Mouse (Mus musculus): Measurements from ENCODE around the gene Lrrc56. TPM values are rescaled to one million over a fixed set of nuclear protein-coding genes. Genes with fewer than 3 reads are reported as not detected.

The Lrrc56 gene
- polyA plus RNA-seq, 1 experiment from 2014 or later = 9.5 TPM

DNA sequence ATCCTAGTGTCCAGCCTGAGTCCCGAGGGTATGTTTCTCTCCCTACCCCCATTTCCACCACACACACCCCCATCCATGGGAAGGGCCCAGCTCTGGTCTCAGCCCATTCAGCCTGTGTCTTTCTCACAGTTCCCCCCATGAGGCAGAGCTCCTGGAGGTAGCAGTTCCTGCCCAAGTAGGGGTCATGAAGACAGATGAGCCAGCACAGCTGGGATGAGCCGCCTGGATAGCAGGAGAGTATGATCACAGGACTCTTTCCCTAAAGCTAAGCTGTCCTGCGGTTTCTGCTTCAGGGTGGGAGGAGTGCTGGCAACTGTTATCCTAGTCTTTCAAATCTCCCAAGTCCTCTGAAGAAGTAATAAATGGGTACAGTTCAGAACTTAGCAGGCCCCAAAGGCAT lies 24.2 kb downstream of the Lrrc56 start:
- Histone ChIP-seq H3K27ac (ENCODE audit: low read length) (no peak overlapping the region), H3K4me2 (ENCODE audit: low read depth, low read length) (no peak overlapping the region), H3K9me3 (replicated peaks; ENCODE audit: control insufficient read depth, low read length) (no peaks in the 10 kb centered on the region), H3K27me3 (ENCODE audit: control insufficient read depth, insufficient read depth, low read depth, low read length) (no peaks in the 10 kb centered on the region), H3K4me3 (ENCODE audit: low read depth, low read length) (no peak overlapping the region), H3K9ac (ENCODE audit: low read depth, low read length) (no peak overlapping the region), H3K36me3 (ENCODE audit: control insufficient read depth, insufficient read depth) (peaks cover 2% of the 10 kb centered on the region; the same call in 1 of the 2 replicates), H3K4me1 (ENCODE audit: control insufficient read depth, low read depth, low read length) (peaks cover 80% of the 10 kb centered on the region)
- whole genome bisulfite sequencing (ENCODE audit: insufficient replicate concordance) = 86% methylated on average over 3 of the region's 3 CpGs
- ATAC-seq (ENCODE audit: low read depth) = no peak

DNA sequence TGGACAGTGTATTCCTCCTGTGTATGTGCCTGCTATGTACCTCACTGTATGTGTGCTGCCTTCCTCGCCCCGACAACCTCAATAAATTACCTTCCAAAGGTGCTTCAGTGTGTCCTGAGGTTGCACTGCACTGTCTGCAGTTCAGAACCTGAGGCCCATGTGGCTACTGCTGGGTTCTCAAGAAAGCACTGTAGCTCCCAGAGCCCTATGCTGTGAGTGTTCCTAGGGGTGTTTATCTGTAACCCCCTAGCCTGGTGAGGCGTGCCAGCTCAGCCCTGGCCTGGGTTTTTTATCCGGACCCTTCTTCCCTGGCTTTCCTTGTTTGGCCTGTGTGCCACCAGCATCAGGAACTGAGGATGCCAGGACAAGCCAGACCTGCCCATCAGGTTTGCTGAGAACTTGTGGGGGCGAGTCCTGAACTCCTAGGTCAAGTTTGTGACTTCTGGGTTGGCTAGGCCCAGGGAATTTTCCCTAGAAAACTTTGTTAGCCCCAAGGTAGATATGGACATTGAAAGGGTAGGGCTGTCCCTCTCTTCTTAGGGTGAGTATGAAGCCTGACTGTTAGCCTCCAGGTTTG lies 24.7 kb downstream of the Lrrc56 start:
- H3K27me3 ChIP-seq (ENCODE audit: control insufficient read depth, insufficient read depth, low read depth, low read length) = no peaks in the 10 kb centered on the region
- H3K9me3 ChIP-seq (replicated peaks; ENCODE audit: control insufficient read depth, low read length) = no peaks in the 10 kb centered on the region
- H3K4me2 ChIP-seq (ENCODE audit: low read depth, low read length) = no peak overlapping the region
- H3K27ac ChIP-seq (ENCODE audit: low read length) = no peak overlapping the region; the same call in 1 of the 2 replicates
- H3K4me3 ChIP-seq (ENCODE audit: low read depth, low read length) = no peak overlapping the region
- H3K36me3 ChIP-seq (ENCODE audit: control insufficient read depth, insufficient read depth) = peaks cover 2% of the 10 kb centered on the region; the same call in 1 of the 2 replicates
- ATAC-seq (ENCODE audit: low read depth) = no peak
- WGBS (ENCODE audit: insufficient replicate concordance) = 80% methylated on average over 5 of the region's 5 CpGs
- H3K9ac ChIP-seq (ENCODE audit: low read depth, low read length) = no peak overlapping the region
- peaks cover 79% of the 10 kb centered on the region for H3K4me1 ChIP-seq (ENCODE audit: control insufficient read depth, low read depth, low read length)

DNA sequence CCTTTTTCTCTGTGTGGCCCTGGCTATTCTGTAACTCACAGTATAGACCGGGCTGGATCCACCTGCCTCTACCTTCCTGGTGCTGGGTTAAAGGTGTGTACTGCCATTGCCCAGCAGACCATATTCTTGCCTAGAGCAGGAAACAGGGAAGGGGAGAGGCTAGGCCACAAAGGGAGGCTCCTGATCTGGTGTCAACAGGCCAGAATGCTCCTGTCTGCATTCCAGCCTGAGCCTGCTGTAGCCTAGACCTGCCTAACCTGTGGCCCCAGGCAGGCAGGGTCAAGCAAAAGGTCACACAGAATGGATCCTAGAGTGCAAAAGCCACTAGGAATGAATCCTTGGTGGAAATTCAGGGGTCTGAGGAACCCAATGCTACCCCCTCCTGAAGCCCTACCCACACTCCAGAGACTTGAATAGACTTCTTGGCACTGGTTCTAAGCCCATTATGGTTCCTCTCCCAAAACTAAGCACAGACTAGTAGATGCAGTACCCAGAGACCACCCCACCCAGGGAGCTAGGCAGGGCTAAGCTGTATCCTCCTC lies 25.7 kb downstream of the Lrrc56 start:
- H3K27ac ChIP-seq (ENCODE audit: low read length) = peak overlapping the region; percentile 40
- 83% methylated on average over 1 of the region's 1 CpGs for WGBS (ENCODE audit: insufficient replicate concordance)
- H3K27me3 ChIP-seq (ENCODE audit: control insufficient read depth, insufficient read depth, low read depth, low read length) = no peaks in the 10 kb centered on the region
- peak overlapping the region; percentile 39 for H3K9ac ChIP-seq (ENCODE audit: low read depth, low read length)
- no peak overlapping the region for H3K4me2 ChIP-seq (ENCODE audit: low read depth, low read length)
- peaks cover 72% of the 10 kb centered on the region for H3K4me1 ChIP-seq (ENCODE audit: control insufficient read depth, low read depth, low read length)
- peaks cover 2% of the 10 kb centered on the region; the same call in 1 of the 2 replicates for H3K36me3 ChIP-seq (ENCODE audit: control insufficient read depth, insufficient read depth)
- no peaks in the 10 kb centered on the region for H3K9me3 ChIP-seq (replicated peaks; ENCODE audit: control insufficient read depth, low read length)
- no peak overlapping the region for H3K4me3 ChIP-seq (ENCODE audit: low read depth, low read length)
- ATAC-seq (ENCODE audit: low read depth) = no peak

DNA sequence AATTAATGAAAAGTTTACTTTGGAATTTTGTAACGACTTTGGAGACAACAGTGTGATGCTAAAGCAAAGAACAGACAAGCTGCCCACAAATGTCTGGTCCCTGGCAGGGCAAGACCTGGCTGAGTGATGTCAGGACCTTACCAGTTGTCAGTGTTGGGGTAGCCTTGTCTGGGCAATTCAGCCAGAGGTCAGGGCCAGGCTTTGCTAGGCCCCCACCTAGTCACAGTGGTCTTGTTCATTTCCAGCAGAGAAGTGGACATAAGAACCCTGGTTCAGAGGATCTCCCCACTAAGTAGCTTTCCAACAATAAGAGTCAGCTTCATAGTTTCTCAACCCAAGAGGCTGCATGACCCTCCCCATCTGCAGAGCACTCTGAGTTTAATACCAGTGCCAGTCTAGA lies 26.4 kb downstream of the Lrrc56 start:
- ATAC-seq (ENCODE audit: low read depth) = no peak
- H3K4me1 ChIP-seq (ENCODE audit: control insufficient read depth, low read depth, low read length) = peaks cover 64% of the 10 kb centered on the region
- H3K4me2 ChIP-seq (ENCODE audit: low read depth, low read length) = peak overlapping the region; percentile 97
- peak overlapping the region; percentile 84 for H3K9ac ChIP-seq (ENCODE audit: low read depth, low read length)
- H3K9me3 ChIP-seq (replicated peaks; ENCODE audit: control insufficient read depth, low read length) = no peaks in the 10 kb centered on the region
- peak overlapping the region; percentile 74; the same call in 1 of the 2 replicates for H3K4me3 ChIP-seq (ENCODE audit: low read depth, low read length)
- 61% methylated on average over 1 of the region's 1 CpGs for WGBS (ENCODE audit: insufficient replicate concordance)
- H3K36me3 ChIP-seq (ENCODE audit: control insufficient read depth, insufficient read depth) = peaks cover 2% of the 10 kb centered on the region; the same call in 1 of the 2 replicates
- H3K27ac ChIP-seq (ENCODE audit: low read length) = peak overlapping the region; percentile 81
- H3K27me3 ChIP-seq (ENCODE audit: control insufficient read depth, insufficient read depth, low read depth, low read length) = no peaks in the 10 kb centered on the region

DNA sequence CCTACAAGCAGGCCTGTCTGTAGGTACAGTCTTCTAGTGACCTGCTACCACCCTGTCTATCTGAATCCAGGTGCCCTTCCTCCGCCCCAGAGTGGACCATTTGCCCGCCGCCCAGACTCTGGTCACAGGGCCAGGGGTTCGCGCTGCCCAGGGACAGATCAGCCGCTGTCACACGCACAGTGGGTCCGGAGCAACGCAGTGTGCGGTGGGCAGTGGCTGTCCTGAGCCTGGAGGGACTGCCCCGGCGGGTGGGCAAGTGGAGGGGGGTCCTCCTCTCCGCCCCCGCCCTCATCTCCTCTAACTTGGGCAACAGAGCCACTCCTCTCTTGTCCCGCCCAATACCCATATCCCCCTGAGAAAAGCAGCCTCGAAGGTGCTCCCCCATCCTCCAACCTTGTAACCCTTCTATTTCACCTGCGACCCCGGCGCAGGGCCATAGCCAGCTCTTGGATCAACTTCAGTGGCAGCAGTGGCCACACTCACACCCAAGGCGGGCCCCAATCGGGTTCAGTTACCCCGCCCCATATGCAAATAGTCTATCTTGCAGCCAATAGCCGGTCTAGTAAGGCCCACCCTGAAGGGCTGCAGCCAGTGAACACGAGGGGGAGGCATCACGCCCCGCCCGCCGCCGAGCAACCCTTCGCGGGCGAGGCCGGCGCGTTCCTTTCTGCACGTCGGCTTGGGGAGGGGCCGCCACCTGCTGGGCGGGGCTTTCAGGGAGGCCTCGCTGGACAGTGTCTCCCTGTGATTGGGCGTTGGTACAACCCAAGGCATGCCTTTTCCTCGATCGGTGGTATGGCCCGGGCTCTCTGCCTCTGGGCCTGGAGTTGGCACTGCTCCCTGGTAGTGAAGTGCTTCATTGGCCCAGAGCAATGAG lies 27.5 kb downstream of the Lrrc56 start:
- Histone ChIP-seq H3K9ac (ENCODE audit: low read depth, low read length) (peak overlapping the region; percentile 84), H3K4me1 (ENCODE audit: control insufficient read depth, low read depth, low read length) (peaks cover 57% of the 10 kb centered on the region), H3K27ac (ENCODE audit: low read length) (peak overlapping the region; percentile 81), H3K9me3 (replicated peaks; ENCODE audit: control insufficient read depth, low read length) (no peaks in the 10 kb centered on the region), H3K4me3 (ENCODE audit: low read depth, low read length) (peak overlapping the region; percentile 74), H3K27me3 (ENCODE audit: control insufficient read depth, insufficient read depth, low read depth, low read length) (no peaks in the 10 kb centered on the region), H3K36me3 (ENCODE audit: control insufficient read depth, insufficient read depth) (peaks cover 2% of the 10 kb centered on the region; the same call in 1 of the 2 replicates), H3K4me2 (ENCODE audit: low read depth, low read length) (peak overlapping the region; percentile 97)
- peak; percentile 97 for ATAC-seq (ENCODE audit: low read depth)
- 8% methylated on average over 44 of the region's 44 CpGs for WGBS (ENCODE audit: insufficient replicate concordance)

DNA sequence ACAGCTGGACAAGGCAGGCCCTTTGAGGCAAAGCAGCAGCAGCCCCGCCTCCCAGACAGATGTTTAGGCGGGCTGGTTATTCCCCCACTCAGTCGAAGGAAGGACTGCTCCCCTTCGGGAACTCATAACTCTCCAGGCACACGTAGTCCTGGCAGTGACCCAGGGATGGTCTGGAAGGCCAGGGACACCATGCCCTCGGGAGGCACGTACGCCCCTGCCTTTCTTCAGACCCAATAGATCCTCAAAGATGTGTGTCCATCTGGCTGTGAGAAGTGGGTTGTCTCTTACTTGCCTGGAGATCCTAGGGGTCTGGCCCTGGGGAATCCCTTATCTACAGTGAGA lies 28.1 kb downstream of the Lrrc56 start:
- peak overlapping the region; percentile 74 for H3K27ac ChIP-seq (ENCODE audit: low read length)
- no peaks in the 10 kb centered on the region for H3K27me3 ChIP-seq (ENCODE audit: control insufficient read depth, insufficient read depth, low read depth, low read length)
- peak overlapping the region; percentile 74 for H3K4me3 ChIP-seq (ENCODE audit: low read depth, low read length)
- 19% methylated on average over 8 of the region's 8 CpGs for WGBS (ENCODE audit: insufficient replicate concordance)
- peaks cover 51% of the 10 kb centered on the region for H3K4me1 ChIP-seq (ENCODE audit: control insufficient read depth, low read depth, low read length)
- no peak for ATAC-seq (ENCODE audit: low read depth)
- H3K4me2 ChIP-seq (ENCODE audit: low read depth, low read length) = peak overlapping the region; percentile 97
- peaks cover 2% of the 10 kb centered on the region; the same call in 1 of the 2 replicates for H3K36me3 ChIP-seq (ENCODE audit: control insufficient read depth, insufficient read depth)
- H3K9ac ChIP-seq (ENCODE audit: low read depth, low read length) = peak overlapping the region; percentile 59
- no peaks in the 10 kb centered on the region for H3K9me3 ChIP-seq (replicated peaks; ENCODE audit: control insufficient read depth, low read length)

DNA sequence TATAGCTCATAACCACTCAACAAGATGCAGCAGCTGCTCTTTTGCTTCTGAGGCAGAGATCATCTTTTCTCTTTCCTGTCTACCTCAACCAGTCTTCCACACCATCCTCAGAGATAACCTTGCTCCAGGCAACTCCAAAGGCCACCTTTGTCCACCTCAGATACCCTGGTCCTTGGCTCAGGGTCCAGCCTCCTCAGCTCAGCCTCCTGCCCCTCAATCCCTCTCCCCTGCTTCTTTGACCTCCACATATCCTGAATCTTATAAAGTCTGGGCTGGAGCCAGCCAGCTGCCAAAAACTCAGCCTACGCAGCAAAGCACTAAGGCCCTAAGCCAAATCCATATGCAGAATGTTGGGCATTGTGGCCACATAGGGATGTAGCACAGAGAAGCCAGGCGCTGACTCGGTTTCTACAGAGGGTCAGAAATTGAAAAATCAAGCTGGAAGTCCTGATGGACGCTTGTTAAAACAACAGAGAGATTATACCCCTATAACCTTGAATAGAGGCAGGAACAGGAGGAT lies 28.8 kb downstream of the Lrrc56 start:
- H3K36me3 ChIP-seq (ENCODE audit: control insufficient read depth, insufficient read depth) = peaks cover 2% of the 10 kb centered on the region; the same call in 1 of the 2 replicates
- peak overlapping the region; percentile 74; the same call in 1 of the 2 replicates for H3K27ac ChIP-seq (ENCODE audit: low read length)
- ATAC-seq (ENCODE audit: low read depth) = no peak
- H3K4me1 ChIP-seq (ENCODE audit: control insufficient read depth, low read depth, low read length) = peaks cover 46% of the 10 kb centered on the region
- H3K9ac ChIP-seq (ENCODE audit: low read depth, low read length) = peak overlapping the region; percentile 59
- H3K27me3 ChIP-seq (ENCODE audit: control insufficient read depth, insufficient read depth, low read depth, low read length) = no peaks in the 10 kb centered on the region
- no peaks in the 10 kb centered on the region for H3K9me3 ChIP-seq (replicated peaks; ENCODE audit: control insufficient read depth, low read length)
- H3K4me2 ChIP-seq (ENCODE audit: low read depth, low read length) = peak overlapping the region; percentile 97
- H3K4me3 ChIP-seq (ENCODE audit: low read depth, low read length) = no peak overlapping the region
- WGBS (ENCODE audit: insufficient replicate concordance) = 77% methylated on average over 4 of the region's 4 CpGs

DNA sequence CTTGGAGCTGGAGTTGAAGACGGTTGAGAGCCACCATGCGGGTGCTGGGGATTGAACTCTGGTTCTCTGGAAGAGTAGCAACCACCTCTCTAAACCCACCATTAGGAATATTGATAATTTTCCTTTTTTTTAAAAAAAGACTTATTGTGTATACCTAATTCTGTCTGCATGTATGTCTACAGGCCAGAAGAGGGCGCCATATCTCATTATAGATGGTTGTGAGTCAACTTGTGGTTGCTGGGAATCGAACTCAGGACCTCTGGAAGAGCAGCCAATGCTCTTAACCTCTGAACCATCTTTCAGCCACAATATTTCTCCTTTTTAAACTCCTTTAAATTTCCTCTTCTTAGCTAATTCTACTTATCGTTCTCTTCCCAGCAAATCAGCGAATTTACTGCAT lies 32.6 kb downstream of the Lrrc56 start:
- ATAC-seq (ENCODE audit: low read depth) = no peak
- WGBS (ENCODE audit: insufficient replicate concordance) = 74% methylated on average over 6 of the region's 6 CpGs
- Histone ChIP-seq H3K9me3 (replicated peaks; ENCODE audit: control insufficient read depth, low read length) (no peaks in the 10 kb centered on the region), H3K9ac (ENCODE audit: low read depth, low read length) (no peak overlapping the region), H3K27me3 (ENCODE audit: control insufficient read depth, insufficient read depth, low read depth, low read length) (no peaks in the 10 kb centered on the region), H3K4me2 (ENCODE audit: low read depth, low read length) (no peak overlapping the region), H3K4me1 (ENCODE audit: control insufficient read depth, low read depth, low read length) (peaks cover 36% of the 10 kb centered on the region), H3K27ac (ENCODE audit: low read length) (no peak overlapping the region), H3K36me3 (ENCODE audit: control insufficient read depth, insufficient read depth) (peaks cover 6% of the 10 kb centered on the region), H3K4me3 (ENCODE audit: low read depth, low read length) (no peak overlapping the region)
